Mouse (Mus musculus) E14TG2a.4 (cell line): ENCODE measurements around the gene Gm11238.
"Not testable (repeated sequence)": the region's sequence is repeated elsewhere in the genome, so short reads cannot be mapped to it uniquely, and the experiment has no call there.

Source experiments
- CTCF ChIP-seq: conservative IDR thresholded peaks from 2 replicates; pipeline ENCODE4 v1.5.1; 2014; ENCODE audit warnings: low read length
- NANOG ChIP-seq: IDR thresholded peaks from 2 replicates; pipeline ENCODE4 v1.6.1; 2014; ENCODE audit warnings: borderline replicate concordance, low read length, mixed read lengths
- POU5F1 ChIP-seq: IDR thresholded peaks from 2 replicates; pipeline ENCODE4 v1.6.1; 2014; ENCODE audit warnings: low read length, borderline replicate concordance

GRCm38 (mm10) chr4:73607581-73607980 is at the start of gene Gm11238:
- not testable (repeated sequence) for TF ChIP-seq CTCF, POU5F1, NANOG
